Mouse (Mus musculus) thymus, postnatal 4 days (tissue): Measurements from ENCODE around the gene E030030I06Rik.
"Not testable (repeated sequence)": the region's sequence is repeated elsewhere in the genome, so short reads cannot be mapped to it uniquely, and the experiment has no call there.

Source experiments
- DNase-seq: peaks from one replicate; pipeline ENCODE4 v3.0.0; 2021

Gene E030030I06Rik

DNA sequence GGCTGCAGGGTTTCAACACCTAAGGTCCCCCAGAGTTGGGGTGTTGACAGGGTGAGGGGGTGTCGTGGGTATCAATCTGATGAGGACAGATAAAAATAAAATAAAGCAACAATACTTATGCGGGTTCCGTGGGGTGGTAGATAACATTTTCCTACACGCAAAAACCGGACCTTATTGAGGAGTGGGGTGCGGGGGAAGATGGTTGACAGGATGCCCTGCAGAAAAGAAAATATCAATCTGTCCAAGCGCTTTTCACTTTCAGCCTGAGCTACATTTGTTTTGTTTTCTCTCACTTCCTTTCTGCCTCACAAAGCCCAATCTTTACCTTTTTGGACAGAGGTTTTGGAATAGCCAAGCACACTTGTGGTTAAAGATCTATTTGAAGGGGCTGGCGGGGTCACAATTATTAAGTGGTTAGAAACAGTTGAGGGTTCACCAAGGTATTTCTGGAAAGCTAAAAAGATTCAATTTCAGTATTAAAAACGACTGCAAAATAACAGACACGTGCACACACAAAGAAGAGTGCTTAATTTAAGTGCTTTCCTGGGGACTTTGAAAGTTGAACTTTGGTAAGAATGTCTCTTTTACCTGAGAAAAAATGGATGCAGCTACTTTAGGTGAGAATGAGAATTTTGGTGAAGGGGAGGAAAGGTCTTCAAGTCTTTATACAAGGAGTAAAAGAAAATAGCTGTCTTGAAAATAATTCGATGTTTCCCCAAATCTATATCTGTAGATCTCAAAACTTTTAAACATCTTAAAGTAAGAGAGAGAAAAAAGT, 3.0 kb upstream of the E030030I06Rik start:
- DNase-seq: not testable (repeated sequence)

DNA sequence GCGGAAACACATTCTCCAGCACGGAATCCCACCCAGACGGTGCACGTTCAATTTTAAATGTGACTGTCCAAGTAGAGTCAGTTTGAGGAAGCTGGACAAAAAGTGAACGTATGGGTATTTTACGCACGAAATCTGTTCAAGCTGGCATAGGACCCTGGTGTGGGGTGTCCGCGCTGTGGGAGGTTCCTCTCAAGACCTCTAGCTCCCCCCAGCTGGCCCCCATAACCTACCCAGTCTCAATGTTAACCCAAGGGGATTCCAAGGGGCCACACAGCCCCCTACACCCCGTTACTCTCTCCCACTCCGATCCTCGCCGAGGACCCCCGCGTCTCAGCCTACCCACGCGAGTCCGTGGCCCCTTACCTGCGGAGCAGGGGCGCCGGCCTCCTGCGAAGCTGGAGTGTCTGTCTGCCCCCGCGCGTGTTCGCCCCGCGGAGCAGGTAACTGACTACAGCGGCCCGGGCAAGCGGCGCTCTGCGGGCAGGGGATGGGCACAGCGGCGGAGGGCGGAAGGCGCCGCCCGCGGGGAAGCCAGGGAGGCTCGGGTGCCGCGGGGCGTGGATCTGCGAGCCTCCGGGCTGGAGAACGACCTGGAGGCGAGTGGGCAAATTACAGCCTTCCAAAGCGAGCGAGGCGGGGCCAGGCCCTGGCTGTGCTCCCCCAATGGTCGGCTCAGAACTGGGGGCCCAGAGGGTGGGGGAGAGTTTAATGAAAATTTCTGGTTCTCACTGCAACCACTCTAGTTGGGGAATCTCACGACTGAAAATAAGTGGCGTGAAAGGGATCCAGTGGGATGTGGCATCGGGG, 2.2 kb upstream of the E030030I06Rik start:
- peak; percentile 47 for DNase-seq

DNA sequence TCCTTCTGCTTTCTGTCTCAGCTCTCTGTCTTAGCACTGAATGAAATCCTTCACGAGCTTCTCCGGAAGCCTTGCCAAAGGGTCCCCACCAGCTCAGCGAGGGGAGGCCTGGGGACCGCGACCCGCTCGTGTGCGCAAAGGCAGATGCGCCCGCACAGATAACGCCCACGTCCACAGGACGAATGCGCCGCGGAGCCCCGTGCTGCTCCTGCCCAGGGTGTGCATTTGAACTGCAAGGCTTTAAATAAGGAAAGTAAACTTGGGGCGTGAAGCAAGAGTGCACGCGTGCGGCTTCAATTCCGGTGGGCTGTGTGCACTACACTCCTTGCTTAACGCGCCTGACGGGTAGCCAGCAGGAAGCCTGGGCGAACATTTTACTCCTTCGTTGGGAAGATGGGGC, 1.5 kb upstream of the E030030I06Rik start:
- DNase-seq: peak; percentile 53

DNA sequence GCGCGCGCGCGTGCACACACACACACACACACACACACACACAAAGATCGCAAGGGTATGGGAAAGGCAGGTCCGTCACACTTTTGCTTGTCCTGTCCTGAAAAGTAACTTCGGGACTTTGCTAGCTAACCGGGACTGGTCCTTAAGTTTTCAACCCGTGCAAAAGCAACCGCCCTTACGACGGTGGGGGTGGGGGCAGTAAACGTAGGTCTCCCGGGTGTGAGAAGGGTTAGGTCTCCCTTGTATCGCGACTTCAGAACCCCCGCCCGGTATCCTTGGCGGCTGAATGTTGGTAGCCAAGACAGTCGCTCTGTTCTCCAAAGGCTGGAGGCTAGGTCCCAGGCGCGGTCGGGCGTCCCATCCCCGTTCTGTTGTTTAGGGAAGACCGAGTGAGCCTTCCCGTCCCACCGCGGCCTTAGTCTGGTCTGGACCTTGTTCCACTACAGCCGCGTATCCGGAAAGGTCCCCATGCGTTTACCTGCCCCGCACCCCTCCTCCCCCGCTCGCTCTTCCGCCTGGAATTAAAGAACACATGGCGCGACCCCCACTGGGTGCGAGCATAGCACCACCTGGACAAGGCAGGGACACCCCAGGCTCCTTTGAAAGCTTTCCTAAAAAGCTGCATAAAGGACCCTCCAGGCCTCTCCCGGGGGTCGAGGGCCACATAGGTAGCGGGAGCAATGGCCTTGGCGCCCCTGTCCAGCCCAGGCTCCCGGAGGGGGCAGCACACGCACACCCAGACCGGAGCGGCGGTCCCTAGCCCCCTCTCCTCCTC, 808 bp upstream of the E030030I06Rik start:
- peak; percentile 38 for DNase-seq

DNA sequence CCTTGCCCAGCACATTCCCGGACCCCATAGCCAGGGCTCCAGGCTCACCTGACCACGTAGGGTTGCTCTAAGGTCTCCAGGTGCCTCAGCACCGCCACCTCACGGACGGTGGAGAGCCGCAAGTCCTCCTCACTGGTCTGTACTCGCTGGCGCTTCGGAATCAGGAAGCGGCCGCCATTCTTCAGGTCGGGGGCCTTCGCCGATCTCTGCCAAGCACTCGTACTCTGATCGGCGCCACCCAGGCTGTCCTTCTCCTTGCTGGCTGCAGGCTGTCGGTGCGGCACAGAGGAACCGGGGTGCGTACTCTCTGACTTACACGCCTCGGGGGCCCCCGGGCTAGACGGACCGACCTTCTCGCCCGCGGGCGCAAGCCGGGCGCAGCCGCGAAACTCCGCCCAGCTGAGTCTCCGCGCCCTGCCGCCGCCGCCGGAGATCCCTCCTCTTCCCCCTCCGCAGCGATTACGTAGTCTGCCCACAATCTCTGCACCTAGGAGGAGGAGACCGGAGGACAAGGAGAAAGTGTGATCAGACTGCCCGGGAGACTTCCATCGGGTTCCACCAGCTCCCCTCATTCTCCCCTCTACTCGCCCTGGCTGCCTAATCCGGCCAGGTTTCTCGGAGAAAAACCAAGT, 513 bp downstream of the E030030I06Rik start:
- DNase-seq: peak; percentile 78

DNA sequence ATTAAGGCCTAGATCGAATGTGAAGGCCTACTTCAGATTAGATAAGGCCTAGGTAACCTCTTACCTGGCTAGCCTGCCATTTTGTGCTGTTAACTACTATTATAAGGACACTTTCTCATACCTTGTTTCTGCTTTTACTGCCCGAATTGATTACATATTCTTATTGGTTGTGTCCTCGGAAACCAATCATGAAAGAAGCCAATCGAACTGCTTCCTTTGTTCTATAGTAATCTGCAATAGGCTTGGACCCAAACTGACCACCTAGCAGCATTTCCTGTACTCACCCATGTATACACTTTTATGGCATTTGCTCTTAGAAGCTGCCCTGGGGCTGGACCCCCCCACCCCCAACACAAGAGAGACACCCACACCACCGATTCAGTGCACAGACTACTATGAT, 6.1 kb downstream of the E030030I06Rik start:
- no peak for DNase-seq

DNA sequence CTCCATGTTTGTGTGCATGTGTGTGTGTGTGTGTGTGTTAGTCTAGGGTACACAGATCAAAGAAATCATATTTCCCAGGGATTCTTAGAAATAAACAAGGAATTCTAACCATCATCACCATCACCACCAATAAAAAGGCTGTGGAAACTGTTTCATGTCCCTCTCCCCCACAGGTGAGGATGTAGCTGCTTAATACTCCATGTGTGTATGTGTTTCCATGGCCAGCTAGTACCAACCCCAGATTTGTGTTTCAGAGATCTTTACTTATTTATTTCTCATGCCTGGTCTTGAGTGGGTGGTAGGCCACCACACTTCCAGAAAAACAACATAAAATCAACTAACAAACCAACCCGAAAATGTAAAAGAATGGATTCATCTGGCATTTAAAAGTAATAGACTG, 6.9 kb downstream of the E030030I06Rik start:
- not testable (repeated sequence) for DNase-seq

DNA sequence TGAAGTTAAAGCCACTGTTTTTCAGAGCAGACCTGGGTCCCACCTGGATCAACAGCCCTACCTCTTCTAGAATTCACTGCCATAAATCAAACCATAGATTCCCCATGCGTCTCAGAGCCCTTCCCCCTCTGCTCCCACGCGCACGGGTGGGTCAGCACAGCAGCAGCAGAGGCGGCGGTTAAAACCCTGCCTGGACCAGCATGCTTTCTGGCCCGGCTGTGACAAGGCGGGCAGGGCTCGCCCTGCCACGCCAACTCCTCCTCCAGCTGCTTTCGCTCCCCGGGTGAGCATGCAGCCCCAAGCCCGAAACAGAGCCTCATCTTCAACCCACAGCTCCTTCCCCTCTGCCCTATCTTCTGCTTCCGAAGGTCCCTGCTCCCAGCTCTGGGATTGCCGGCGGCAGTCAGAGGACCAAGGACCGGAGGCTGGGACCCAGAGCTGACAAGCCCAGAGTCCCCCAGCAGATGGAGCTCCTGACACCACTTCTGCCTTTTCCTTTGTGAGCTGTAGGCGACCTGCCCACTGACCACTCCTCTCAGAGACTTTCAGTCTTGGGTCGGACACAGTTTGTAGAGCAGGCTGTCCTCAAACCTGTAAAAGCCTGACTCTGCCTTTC, 8.3 kb downstream of the E030030I06Rik start:
- peak; percentile 67 for DNase-seq

DNA sequence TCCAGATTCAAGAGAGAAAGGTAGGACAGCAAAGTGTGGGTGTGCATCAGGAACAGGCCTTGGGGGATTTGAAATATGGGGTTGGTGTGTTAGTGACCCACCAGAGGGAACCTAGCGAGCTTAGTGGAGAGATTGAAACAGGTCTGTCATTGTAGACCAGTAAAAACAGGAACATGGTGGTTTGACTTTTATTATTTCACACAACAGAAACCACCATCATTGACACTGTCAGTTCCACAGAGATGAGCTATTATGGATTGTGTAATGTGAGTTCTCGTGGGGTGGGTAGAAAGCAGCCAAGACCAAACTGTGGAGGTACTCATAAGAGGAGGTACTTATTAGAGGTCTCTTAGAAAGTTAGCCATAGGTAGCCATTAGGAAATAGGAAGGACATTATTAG, 74.5 kb downstream of the E030030I06Rik start:
- DNase-seq: no peak

DNA sequence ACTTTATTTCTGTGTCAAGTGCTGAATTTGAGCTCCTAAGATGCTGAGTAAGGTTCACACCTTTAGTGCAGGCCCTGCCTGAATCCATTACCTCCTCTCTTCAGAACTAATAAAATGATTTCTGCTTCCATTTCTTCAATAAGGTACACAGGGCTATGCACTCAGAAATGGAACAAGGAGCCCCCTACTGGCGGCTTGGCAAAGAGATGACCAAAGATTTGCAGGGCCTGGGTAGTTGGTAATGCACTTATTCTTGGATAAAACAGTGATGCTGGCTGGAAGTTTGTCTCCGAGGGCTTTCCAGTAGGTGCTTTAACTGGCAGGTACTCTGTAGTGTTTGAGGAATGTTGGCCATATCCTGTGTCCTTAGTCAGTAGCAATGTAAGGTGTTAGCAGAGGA, 76.3 kb downstream of the E030030I06Rik start:
- DNase-seq: peak; percentile 38

DNA sequence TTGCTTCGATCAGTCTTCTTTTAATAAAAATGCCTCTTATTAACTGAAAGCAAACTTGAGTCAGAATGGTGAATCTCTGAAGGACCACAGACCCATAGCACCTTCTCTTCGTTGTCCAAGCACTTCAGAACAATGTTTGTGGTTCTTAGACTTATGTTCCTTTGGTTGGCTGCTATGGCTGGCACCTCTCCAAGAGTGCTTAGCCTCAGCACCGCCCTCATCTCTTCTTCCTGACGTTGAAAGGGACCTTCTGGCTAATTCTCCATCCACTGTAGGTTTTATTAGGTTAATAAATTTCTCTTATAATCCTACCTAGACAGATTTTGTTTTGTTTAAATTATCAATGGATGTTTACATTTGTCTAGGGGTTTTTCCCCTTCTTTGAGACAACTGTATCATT, 78.5 kb downstream of the E030030I06Rik start:
- DNase-seq: no peak

DNA sequence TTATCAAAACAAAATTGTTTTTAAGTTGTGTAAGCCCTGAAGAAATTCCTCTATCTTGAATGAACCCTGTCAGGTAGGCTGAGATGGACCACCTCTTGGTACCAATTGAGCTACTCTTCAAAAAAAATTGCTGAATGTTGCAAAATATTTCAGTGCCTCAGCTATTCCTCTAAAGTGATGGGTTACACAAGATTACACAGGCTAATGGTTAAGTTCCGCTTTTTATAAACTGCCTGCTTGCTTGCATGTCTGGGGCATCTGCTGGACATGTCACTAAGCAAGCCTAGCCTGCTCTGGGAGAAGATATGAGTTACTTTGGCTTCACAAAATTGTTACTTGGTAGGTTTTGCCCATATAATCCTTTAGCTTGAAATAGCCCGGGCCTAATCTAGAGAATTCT, 78.9 kb downstream of the E030030I06Rik start:
- no peak for DNase-seq

DNA sequence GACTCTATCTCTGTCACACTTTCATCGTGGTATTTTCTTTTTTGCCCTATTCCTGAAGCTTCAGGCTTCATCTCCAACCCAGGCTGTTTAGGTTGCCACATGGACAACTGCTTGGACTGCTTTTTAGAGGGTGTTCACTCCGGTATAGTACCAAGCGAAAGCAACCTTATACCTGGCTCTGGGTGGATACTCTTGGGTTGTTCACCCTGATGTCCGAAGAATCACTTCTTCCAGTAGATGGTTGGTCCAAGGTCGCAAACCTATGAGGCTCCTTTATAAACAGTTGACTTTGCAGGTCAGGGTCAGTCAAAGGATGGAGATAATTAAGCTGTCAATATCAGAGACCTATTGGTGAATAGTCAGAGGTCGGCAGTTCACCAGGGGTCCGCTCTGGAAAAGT, 81.1 kb downstream of the E030030I06Rik start, which contains the start of gene 4930444G20Rik:
Gene 4930444G20Rik (minus strand): TSS at position 101 of the 400 bp plus-strand sequence.
- DNase-seq: not testable (repeated sequence)
